Mouse (Mus musculus) gastrocnemius, postnatal 25 days (tissue): ENCODE results near the gene Map4k4. TPM values are rescaled to one million over a fixed set of nuclear protein-coding genes. Genes with fewer than 3 reads are reported as not detected.

Experiments
- DNase-seq: peaks from one replicate; pipeline ENCODE4 v3.0.0; 2022
- total RNA-seq, 2 experiments: library from RNA; stranded (reverse); gene quantifications; 1 replicate in 1 of 2; 2 replicates in 1 of 2; pipeline ENCODE4 v1.2.3; 2021

The Map4k4 gene
- total RNA-seq, 2 experiments from 2014 or later, result 32.6 to 36.0 TPM

GRCm38 (mm10) chr1:40037831-40038230 is 137.1 kb downstream of the Map4k4 start:
- DNase-seq, result no peak

- DNase-seq, result no peak
Measured at GRCm38 (mm10) chr1:40045686-40046085, 145.0 kb downstream of the Map4k4 start.

- no peak for DNase-seq
Measured at GRCm38 (mm10) chr1:40046600-40046999, 145.9 kb downstream of the Map4k4 start.

GRCm38 (mm10) chr1:40051157-40051556 is 150.4 kb downstream of the Map4k4 start:
- DNase-seq, result no peak

- no peak for DNase-seq
Measured at GRCm38 (mm10) chr1:40052156-40052555, 151.4 kb downstream of the Map4k4 start.

GRCm38 (mm10) chr1:40053071-40053470 is 152.4 kb downstream of the Map4k4 start:
- DNase-seq, result no peak

- no peak for DNase-seq
Measured at GRCm38 (mm10) chr1:40055051-40055450, 154.3 kb downstream of the Map4k4 start.

GRCm38 (mm10) chr1:40055963-40056362 is 155.2 kb downstream of the Map4k4 start:
- DNase-seq, result no peak

GRCm38 (mm10) chr1:40057351-40057750 is 156.6 kb downstream of the Map4k4 start:
- DNase-seq, result no peak

- DNase-seq, result no peak
Measured at GRCm38 (mm10) chr1:40058013-40058412, 157.3 kb downstream of the Map4k4 start.

GRCm38 (mm10) chr1:40059122-40059774 is 158.5 kb downstream of the Map4k4 start:
- DNase-seq, result peak; percentile 34

GRCm38 (mm10) chr1:40061359-40061758 is 160.6 kb downstream of the Map4k4 start:
- peak; percentile 16 for DNase-seq

- DNase-seq, result no peak
Measured at GRCm38 (mm10) chr1:40063409-40063808, 162.7 kb downstream of the Map4k4 start.

- DNase-seq, result no peak
Measured at GRCm38 (mm10) chr1:40064508-40064907, 163.8 kb downstream of the Map4k4 start.

- DNase-seq, result no peak
Measured at GRCm38 (mm10) chr1:40072558-40072957, 171.8 kb downstream of the Map4k4 start.

- DNase-seq, result no peak
Measured at GRCm38 (mm10) chr1:40073779-40074178, 173.1 kb downstream of the Map4k4 start, which contains the start of gene Il1r2. TSS of gene Il1r2 (plus strand) at chr1:40074079.

Other genes starting within 250 kb of the Map4k4 start
- gene Creg2, start 249.4 kb upstream of the Map4k4 start, total RNA-seq, result under 1 TPM in 1 of 2 experiments, not detected in 1; 0.05 TPM
- under 1 TPM in 1 of 2 experiments, not detected in 1; 0.18 TPM for gene Rfx8, start 179.9 kb upstream of the Map4k4 start, total RNA-seq
- gene Gm3646, start 95.6 kb upstream of the Map4k4 start, total RNA-seq, result 1 to 10 TPM in 1 of 2 experiments, not detected in 1; 1.7 TPM
- gene Il1r2, start 173.2 kb downstream of the Map4k4 start, total RNA-seq, result under 1 TPM in 1 of 2 experiments, not detected in 1; 0.56 TPM